Mouse (Mus musculus) cerebellum, postnatal 10 days (tissue): ENCODE measurements around the gene Gnptab.
A peak's percentile ranks its signal among the peaks of the same experiment; 100 is the strongest.
"Not testable (repeated sequence)": the region's sequence is repeated elsewhere in the genome, so short reads cannot be mapped to it uniquely, and the experiment has no call there.

Experiments
- DNase-seq, 2 experiments: peaks; one replicate each; pipeline ENCODE4 v3.0.0; 2021; ENCODE audit warnings: mixed read lengths in 2 of 2

Gnptab gene

GRCm38 (mm10) chr10:88420141-88420541, 41.2 kb downstream of the Gnptab start:
- no peak for DNase-seq

GRCm38 (mm10) chr10:88420655-88421435, 41.9 kb downstream of the Gnptab start:
- DNase-seq: no peak

GRCm38 (mm10) chr10:88426158-88426816, 47.4 kb downstream of the Gnptab start:
- DNase-seq: peak; percentile 79 to 83

GRCm38 (mm10) chr10:88426896-88427295, 48.0 kb downstream of the Gnptab start:
- no peak for DNase-seq

- no peak for DNase-seq
Observed at GRCm38 (mm10) chr10:88427998-88428397, 49.1 kb downstream of the Gnptab start.

- no peak for DNase-seq
Observed at GRCm38 (mm10) chr10:88441224-88441623, 62.3 kb downstream of the Gnptab start.

- peak; percentile 86 to 90 for DNase-seq
Observed at GRCm38 (mm10) chr10:88451221-88451620, 72.3 kb downstream of the Gnptab start.

- no peak for DNase-seq
Observed at GRCm38 (mm10) chr10:88451990-88452389, 73.1 kb downstream of the Gnptab start.

- DNase-seq: no peak
Observed at GRCm38 (mm10) chr10:88457816-88458215, 78.9 kb downstream of the Gnptab start.

GRCm38 (mm10) chr10:88459502-88459992, 80.6 kb downstream of the Gnptab start, which contains the start of gene Sycp3:
Gene Sycp3 (plus strand): TSS chr10:88459569.
- peak; percentile 11 to 15 for DNase-seq

GRCm38 (mm10) chr10:88460122-88460820, 81.3 kb downstream of the Gnptab start:
- no peak for DNase-seq

- DNase-seq: not testable (repeated sequence)
Observed at GRCm38 (mm10) chr10:88482866-88483265, 103.9 kb downstream of the Gnptab start.

- DNase-seq: no peak
Observed at GRCm38 (mm10) chr10:88488629-88489028, 109.7 kb downstream of the Gnptab start.

GRCm38 (mm10) chr10:88491632-88492031, 112.7 kb downstream of the Gnptab start:
- no peak for DNase-seq

GRCm38 (mm10) chr10:88492658-88493057, 113.7 kb downstream of the Gnptab start:
- no peak for DNase-seq

- no peak for DNase-seq
Observed at GRCm38 (mm10) chr10:88494959-88495587, 116.1 kb downstream of the Gnptab start.
